Mouse (Mus musculus) sigmoid colon, adult 10 weeks (tissue): Measurements from ENCODE around the gene Olfr297. TPM values are rescaled to one million over a fixed set of nuclear protein-coding genes. Genes with fewer than 3 reads are reported as not detected.

ENCODE experiments used
- polyA plus RNA-seq: library from polyadenylated mRNA; stranded (reverse); fragments of 350-450 nt; fragmentation: Illumina TruSeq; extraction: RNeasy Lipid Tissue Mini Kit (QIAGEN cat#74804); gene quantifications from one replicate; pipeline ENCODE4 v1.2.3, GENCODE M21; 2014; ENCODE audit warnings: low read depth, low replicate concordance

The Olfr297 gene
- not detected for polyA plus RNA-seq

GRCm38 (mm10) chr7:86519668-86520067 lies at the start of gene Olfr297:
Gene Olfr297, plus strand, starts transcription at chr7:86519968.

DNA sequence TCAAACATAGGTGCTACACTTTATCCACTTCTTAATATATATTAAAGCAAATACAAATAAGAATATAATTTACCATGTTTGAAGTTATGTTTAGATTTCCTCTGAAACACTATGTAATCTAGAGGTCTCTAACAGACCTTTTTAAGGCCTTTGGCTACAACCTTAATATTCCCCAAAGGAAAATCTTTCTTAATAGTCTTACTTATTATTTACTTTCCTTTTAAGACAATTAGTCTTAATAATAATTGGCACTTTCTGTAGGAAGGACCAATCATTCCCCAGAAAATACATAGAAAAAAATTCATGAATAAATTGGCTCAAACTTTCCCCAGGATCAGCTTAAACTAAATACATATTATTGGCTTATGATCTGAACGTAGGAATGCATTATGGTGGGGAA lies 27.4 kb upstream of the Olfr297 start, which contains the start of gene Olfr298:
TSS of gene Olfr298 (minus strand) at position 101 of the 400 bp plus-strand sequence.

Other genes with a start within 250 kb of the Olfr297 start
- not detected for gene Olfr310, start 242.8 kb upstream of the Olfr297 start, polyA plus RNA-seq
- not detected for gene Olfr309, start 206.3 kb upstream of the Olfr297 start, polyA plus RNA-seq
- not detected for gene Olfr308, start 194.3 kb upstream of the Olfr297 start, polyA plus RNA-seq
- gene Olfr307, start 182.4 kb upstream of the Olfr297 start, polyA plus RNA-seq, result not detected
- not detected for gene Olfr305, start 153.0 kb upstream of the Olfr297 start, polyA plus RNA-seq
- not detected for gene Olfr304, start 133.3 kb upstream of the Olfr297 start, polyA plus RNA-seq
- not detected for gene Olfr303, start 122.2 kb upstream of the Olfr297 start, polyA plus RNA-seq
- gene Olfr301, start 116.1 kb upstream of the Olfr297 start, polyA plus RNA-seq, result not detected
- gene Olfr299, start 60.0 kb upstream of the Olfr297 start, polyA plus RNA-seq, result not detected
- gene Olfr298, start 27.5 kb upstream of the Olfr297 start, polyA plus RNA-seq, result not detected
- not detected for gene Olfr295, start 63.9 kb downstream of the Olfr297 start, polyA plus RNA-seq
- gene Olfr294, start 96.7 kb downstream of the Olfr297 start, polyA plus RNA-seq, result not detected
- gene Olfr293, start 129.1 kb downstream of the Olfr297 start, polyA plus RNA-seq, result not detected
- gene Olfr292, start 168.4 kb downstream of the Olfr297 start, polyA plus RNA-seq, result not detected